Mouse (Mus musculus): ENCODE data around the gene Rabgap1l.

- TF ChIP-seq POLR2A (IDR thresholded peaks at IDR 0.05; ENCODE audit: extremely low read depth, insufficient read depth, low read length) (no peak), CTCF (IDR thresholded peaks at IDR 0.05; ENCODE audit: extremely low read depth, insufficient read depth, low read length) (no peak)
Measured at GRCm38 (mm10) chr1:160645416-160645815, 147.6 kb downstream of the Rabgap1l start.

Measured in cortical plate, adult 2 months (tissue).